Mouse (Mus musculus) kidney, postnatal 0 days (tissue): ENCODE data around the gene Ppm1e. TPM values are rescaled to one million over a fixed set of nuclear protein-coding genes. Genes with fewer than 3 reads are reported as not detected.

Experiments
- ATAC-seq: fragments of 200-750 bp; cut with Nextera tagmentation; replicated peaks from 2 replicates; pipeline ENCODE4 v1.8.0; 2017; ENCODE audit warnings: low read depth, moderate number of reproducible peaks, moderate TSS enrichment, moderate library complexity; ENCODE audit not compliant: low FRiP score
- DNase-seq: peaks from one replicate; pipeline ENCODE4 v3.0.0-alpha.2; 2016; ENCODE audit warnings: low spot score
- H3K27ac ChIP-seq: fragments of 300-500 bp; sonication (generic); 2 replicates; pipeline ENCODE4 v1.5.1; 2014; ENCODE audit warnings: mild to moderate bottlenecking
- H3K27me3 ChIP-seq: fragments of 300-500 bp; sonication (generic); 2 replicates; pipeline ENCODE4 v1.6.1; 2014; ENCODE audit warnings: low read length, mixed read lengths; ENCODE audit not compliant: insufficient read depth
- H3K36me3 ChIP-seq: fragments of 300-500 bp; sonication (generic); 2 replicates; pipeline ENCODE4 v1.6.1; 2014; ENCODE audit warnings: low read length, mixed read lengths; ENCODE audit not compliant: insufficient read depth
- H3K4me1 ChIP-seq: fragments of 300-500 bp; sonication (generic); replicated peaks from 2 replicates; pipeline ENCODE4 v1.6.1; 2014; ENCODE audit warnings: antibody characterized with exemption, low read length, mixed read lengths; ENCODE audit not compliant: insufficient read depth
- H3K4me2 ChIP-seq: fragments of 300-500 bp; sonication (generic); 2 replicates; pipeline ENCODE4 v1.6.1; 2014; ENCODE audit warnings: mild to moderate bottlenecking, low read length, moderate library complexity, mixed read lengths
- H3K4me3 ChIP-seq: fragments of 300-500 bp; sonication (generic); replicated peaks from 2 replicates; pipeline ENCODE4 v1.5.1; 2014; ENCODE audit warnings: low read depth, low read length
- H3K9ac ChIP-seq: fragments of 300-500 bp; sonication (generic); 2 replicates; pipeline ENCODE4 v1.6.1; 2014; ENCODE audit warnings: low read depth, low read length
- H3K9me3 ChIP-seq: fragments of 300-500 bp; sonication (generic); replicated peaks from 2 replicates; pipeline ENCODE4 v1.6.1; 2016; ENCODE audit warnings: low read length, inconsistent platforms, mixed read lengths
- CTCF ChIP-seq: IDR thresholded peaks from 2 replicates; pipeline ENCODE4 v1.5.1; 2016; ENCODE audit warnings: antibody characterized with exemption, low read depth, mild to moderate bottlenecking, moderate library complexity
- WGBS: fragments of 180-500 bp; shearing (Covaris S2); extraction: QIAGEN DNeasy Blood & Tissue Kit; methylation state at CpG from one replicate; pipeline ENCODE4 v1.1.7; 2014; 5-methylcytosine and 5-hydroxymethylcytosine counted together
- polyA plus RNA-seq: library from polyadenylated mRNA; unstranded; fragments of >200 nt; fragmentation: Nextera tagmentation; extraction: Ambion mirVana; gene quantifications from 2 replicates; pipeline ENCODE4 v1.2.1, GENCODE M21; 2015

Gene Ppm1e
- 2.1 and 2.3 TPM in 2 replicates for polyA plus RNA-seq

DNA sequence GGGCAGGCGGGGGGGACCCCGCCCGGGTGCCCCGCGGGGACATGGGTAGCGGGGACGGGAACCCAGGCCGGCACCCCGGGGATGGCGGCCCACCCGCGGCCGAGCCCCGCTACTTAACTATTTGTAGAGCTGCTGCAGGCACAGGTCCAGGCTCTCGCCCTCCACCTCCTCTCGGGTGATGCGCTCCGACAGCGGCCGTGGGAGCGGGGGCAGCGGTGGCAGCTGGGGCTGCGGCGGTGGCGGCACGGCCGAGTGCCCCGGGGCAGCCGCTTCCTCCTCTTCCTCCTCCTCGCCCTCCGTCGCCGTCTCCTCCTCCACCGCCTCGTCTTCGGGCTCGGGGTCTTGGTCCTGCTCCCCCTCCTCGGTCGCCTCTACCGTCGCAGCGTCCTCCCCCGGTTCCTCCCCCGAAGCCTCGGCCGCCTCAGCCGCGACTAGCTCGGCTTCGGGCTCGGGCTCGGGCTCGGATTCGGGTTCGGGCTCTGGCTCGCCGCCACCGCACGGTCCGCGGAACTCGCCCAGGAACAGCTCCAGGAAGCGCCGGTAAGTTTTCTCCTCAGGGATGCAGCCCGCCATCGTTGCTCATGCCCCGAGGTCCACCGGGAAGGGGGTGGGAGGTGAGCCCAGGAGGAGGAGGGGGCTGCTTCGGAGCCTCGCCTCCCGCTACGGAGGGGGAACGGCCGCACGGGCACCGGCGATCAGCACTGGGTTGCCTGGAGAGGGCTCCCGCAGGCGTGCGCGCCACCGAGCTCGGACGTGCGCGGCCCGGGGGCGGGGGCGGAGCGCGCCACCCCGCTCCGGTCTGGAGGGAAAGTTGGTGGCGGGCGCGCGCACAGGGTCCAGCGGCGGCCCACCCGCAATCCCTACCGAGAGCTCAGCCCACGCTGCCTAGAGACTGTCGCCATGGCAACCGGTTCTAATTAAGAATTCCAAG is at the start of gene Ppm1e:
Ppm1e (minus strand) TSS at position 693 of the 931 bp plus-strand sequence.
- Histone ChIP-seq H3K4me2 (peak within 1 kb of the TSS; percentile 90), H3K27ac (no peak within 1 kb of the TSS), H3K9ac (peak within 1 kb of the TSS; percentile 51), H3K9me3 (no peaks in the 10 kb centered on the region), H3K4me1 (peaks cover 4% of the 10 kb centered on the region; the same call in 1 of the 2 replicates), H3K4me3 (peak within 1 kb of the TSS; percentile 70), H3K36me3 (no peaks in the 10 kb centered on the region), H3K27me3 (0 out of 2 replicates have a peak, but pooled peaks cover 6% of the 10 kb centered on the region)
- under 1% methylated on average over 94 of the region's 104 CpGs for WGBS
- no peak for TF ChIP-seq CTCF
- peak; percentile 89 for ATAC-seq
- DNase-seq = peak; percentile 84

DNA sequence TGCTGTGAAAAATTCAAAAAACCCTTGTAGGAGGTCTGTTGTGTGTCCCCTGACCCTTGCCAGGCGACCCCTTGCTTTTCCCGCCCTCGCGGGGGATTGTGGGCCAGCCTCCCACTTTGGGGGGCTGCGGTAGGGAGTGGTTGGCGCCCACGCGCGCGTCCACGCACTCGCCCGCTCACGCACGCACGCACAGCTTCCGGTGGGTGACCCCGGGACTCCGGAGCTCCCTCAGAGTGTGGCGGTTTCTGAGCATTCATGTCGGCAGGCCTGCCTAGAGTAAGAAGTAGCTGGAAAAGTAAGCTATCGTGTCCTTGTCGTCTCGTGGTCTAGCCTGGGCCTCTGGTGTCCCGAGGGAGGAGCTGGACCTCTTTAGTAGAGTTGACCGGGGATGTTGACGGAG is 46.1 kb upstream of the Ppm1e start, which contains the start of the genes Rad51c and Tex14:
Rad51c (minus strand) TSS at position 79 of the 400 bp plus-strand sequence.
Tex14 (plus strand) TSS at position 190 of the 400 bp plus-strand sequence.
- Histone ChIP-seq H3K4me1 (no peaks in the 10 kb centered on the region), H3K36me3 (no peaks in the 10 kb centered on the region), H3K27me3 (no peaks in the 10 kb centered on the region), H3K9ac (peak within 1 kb of the TSS; percentile 59), H3K9me3 (no peaks in the 10 kb centered on the region), H3K4me2 (peak within 1 kb of the TSS; percentile 74), H3K4me3 (peak within 1 kb of the TSS; percentile 56), H3K27ac (peak within 1 kb of the TSS; percentile 74)
- WGBS = 84% methylated on average over 27 of the region's 27 CpGs
- ATAC-seq (peak; percentile 44), DNase-seq (no peak)
- no peak for TF ChIP-seq CTCF

DNA sequence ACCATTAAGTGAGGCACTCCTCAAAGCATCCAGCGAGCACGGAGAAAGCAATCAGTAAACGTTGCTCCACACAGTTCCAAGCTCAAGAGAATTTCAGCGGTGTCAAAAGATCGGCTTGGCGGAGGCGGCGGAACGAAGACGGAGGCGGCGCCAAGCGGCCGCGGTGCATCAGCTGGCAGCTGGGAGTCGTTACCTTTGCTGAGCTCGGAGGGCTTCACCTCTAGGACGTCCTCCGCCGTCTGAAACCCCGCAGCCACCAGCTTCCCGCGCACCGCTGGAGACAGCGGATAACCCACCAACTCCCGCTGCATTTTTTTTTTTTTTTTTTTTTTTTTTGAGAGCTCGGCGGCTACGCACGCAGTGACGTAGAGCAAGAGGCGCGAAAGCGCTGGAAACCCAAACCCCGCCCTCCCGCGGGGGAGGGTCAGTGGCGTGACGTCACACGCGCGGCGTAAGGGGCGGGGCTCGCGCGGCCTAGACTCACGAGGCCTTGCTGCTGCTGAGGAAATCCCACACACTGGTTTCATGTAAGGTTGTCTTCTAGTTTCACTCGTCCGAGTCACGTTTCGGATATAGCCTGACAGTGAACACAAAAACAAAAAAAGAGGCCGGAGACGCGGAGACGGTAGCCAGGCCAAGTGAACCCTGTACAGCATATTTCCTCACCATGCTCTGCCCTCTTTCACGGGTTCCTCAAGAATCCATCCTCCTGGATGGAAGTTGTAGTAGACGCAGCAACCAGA is 45.5 kb upstream of the Ppm1e start:
- Histone ChIP-seq H3K9ac (peak overlapping the region; percentile 59), H3K9me3 (no peaks in the 10 kb centered on the region), H3K4me2 (peak overlapping the region; percentile 74), H3K27me3 (no peaks in the 10 kb centered on the region), H3K4me1 (no peaks in the 10 kb centered on the region), H3K4me3 (peak overlapping the region; percentile 56), H3K36me3 (no peaks in the 10 kb centered on the region), H3K27ac (peak overlapping the region; percentile 74)
- peak; percentile 94 for DNase-seq
- peak; percentile 89 for ATAC-seq
- 2% methylated on average over 58 of the region's 58 CpGs for WGBS
- TF ChIP-seq CTCF = 0 out of 2 replicates have a peak, but pooled peaks have one; percentile 14

DNA sequence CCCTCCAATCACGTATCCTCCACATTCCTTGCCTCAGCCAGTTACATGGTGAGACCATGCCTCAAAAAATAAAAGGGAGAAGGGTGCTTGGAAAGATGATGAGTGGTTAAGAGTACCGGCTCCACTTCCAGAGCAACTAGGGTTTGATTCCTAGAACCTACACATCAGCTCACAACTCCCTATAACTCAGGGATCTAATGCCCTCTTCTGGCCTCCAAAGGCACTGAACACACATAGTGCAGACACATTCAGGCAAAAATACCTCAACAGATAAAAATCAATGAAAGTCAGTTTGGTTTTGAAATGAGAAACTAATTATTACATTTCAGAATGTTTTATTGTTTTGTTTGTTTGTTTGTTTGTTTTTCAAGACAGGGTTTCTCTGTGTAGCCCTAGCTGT is 39.6 kb upstream of the Ppm1e start:
- peak; percentile 4 for DNase-seq
- H3K27ac ChIP-seq = no peak overlapping the region
- H3K36me3 ChIP-seq = no peaks in the 10 kb centered on the region
- H3K4me1 ChIP-seq = no peaks in the 10 kb centered on the region
- WGBS = 89% methylated on average over 2 of the region's 2 CpGs
- peak; percentile 29; the same call in 1 of the 2 replicates for TF ChIP-seq CTCF
- H3K4me2 ChIP-seq = no peak overlapping the region
- no peak overlapping the region for H3K4me3 ChIP-seq
- ATAC-seq = no peak
- no peak overlapping the region for H3K9ac ChIP-seq
- H3K27me3 ChIP-seq = no peaks in the 10 kb centered on the region
- no peaks in the 10 kb centered on the region for H3K9me3 ChIP-seq

DNA sequence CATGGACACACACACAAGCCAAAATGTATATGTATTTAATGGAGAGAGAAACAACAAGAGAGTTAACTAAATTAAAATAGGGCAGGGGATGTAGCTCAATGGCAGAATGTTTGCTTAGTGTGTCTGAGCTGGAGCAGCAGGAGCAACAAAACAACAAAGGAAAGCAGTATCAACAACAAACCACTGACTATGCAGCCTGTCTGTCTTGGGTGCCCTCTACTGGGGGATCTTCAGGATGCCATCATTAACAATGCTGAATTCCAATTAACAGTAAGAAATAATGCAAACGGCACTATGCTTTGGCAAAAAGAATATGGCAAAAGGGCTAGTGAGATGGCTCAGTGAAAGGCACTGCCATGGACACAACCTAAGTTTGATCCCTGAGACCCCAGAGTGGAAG is 35.0 kb upstream of the Ppm1e start:
- no peaks in the 10 kb centered on the region for H3K27me3 ChIP-seq
- H3K36me3 ChIP-seq = no peaks in the 10 kb centered on the region
- H3K9me3 ChIP-seq = no peaks in the 10 kb centered on the region
- TF ChIP-seq CTCF = peak; percentile 79
- no peak overlapping the region for H3K4me3 ChIP-seq
- no peaks in the 10 kb centered on the region for H3K4me1 ChIP-seq
- no peak for ATAC-seq
- no peak overlapping the region for H3K27ac ChIP-seq
- peak; percentile 76 for DNase-seq
- no peak overlapping the region for H3K4me2 ChIP-seq
- 27% methylated on average over 1 of the region's 1 CpGs for WGBS
- H3K9ac ChIP-seq = no peak overlapping the region

DNA sequence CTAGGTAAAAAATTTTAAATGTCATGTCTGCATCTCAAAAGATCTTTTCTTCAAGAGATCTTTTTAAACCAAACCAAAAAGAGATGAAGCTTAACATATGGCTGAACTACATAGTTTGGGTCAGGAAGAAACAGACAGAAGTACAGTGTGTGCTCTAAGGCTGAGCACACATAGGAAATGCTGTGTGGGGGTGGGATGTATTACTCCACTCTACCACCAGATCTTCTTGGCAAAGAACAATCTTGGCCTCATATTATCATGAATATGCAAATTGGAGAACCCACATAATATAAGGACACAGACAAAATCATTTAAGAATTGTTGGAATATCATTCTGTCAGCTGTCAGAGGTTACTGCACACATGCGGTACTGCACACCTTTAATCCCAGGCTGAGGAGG is 26.9 kb upstream of the Ppm1e start:
- 97% methylated on average over 1 of the region's 1 CpGs for WGBS
- Histone ChIP-seq H3K9me3 (no peaks in the 10 kb centered on the region), H3K36me3 (no peaks in the 10 kb centered on the region), H3K4me1 (no peaks in the 10 kb centered on the region), H3K27me3 (no peaks in the 10 kb centered on the region), H3K27ac (no peak overlapping the region), H3K9ac (no peak overlapping the region), H3K4me2 (no peak overlapping the region), H3K4me3 (no peak overlapping the region)
- DNase-seq (no peak), ATAC-seq (no peak)
- no peak for TF ChIP-seq CTCF
